Mouse (Mus musculus): ENCODE measurements around the gene Galnt9.
A peak's percentile ranks its signal among the peaks of the same experiment; 100 is the strongest.

Galnt9 gene

GRCm38 (mm10) chr5:110582647-110583538 lies 38.7 kb downstream of the Galnt9 start:
- DNase-seq (ENCODE audit: extremely low spot score, low read depth, low spot score), result no peak

- no peak for DNase-seq (ENCODE audit: extremely low spot score, low read depth, low spot score)
These were observed 43.3 kb downstream of the Galnt9 start for GRCm38 (mm10) chr5:110587467-110587866.

GRCm38 (mm10) chr5:110589833-110590232 lies 45.7 kb downstream of the Galnt9 start:
- DNase-seq (ENCODE audit: extremely low spot score, low read depth, low spot score), result no peak

GRCm38 (mm10) chr5:110594465-110594864 lies 50.3 kb downstream of the Galnt9 start:
- DNase-seq (ENCODE audit: extremely low spot score, low read depth, low spot score), result no peak

GRCm38 (mm10) chr5:110595341-110595740 lies 51.2 kb downstream of the Galnt9 start:
- DNase-seq (ENCODE audit: extremely low spot score, low read depth, low spot score), result no peak

- no peak for DNase-seq (ENCODE audit: extremely low spot score, low read depth, low spot score)
These were observed 52.1 kb downstream of the Galnt9 start for GRCm38 (mm10) chr5:110596086-110596780.

GRCm38 (mm10) chr5:110597502-110597901 lies 53.3 kb downstream of the Galnt9 start:
- DNase-seq (ENCODE audit: extremely low spot score, low read depth, low spot score), result no peak

GRCm38 (mm10) chr5:110598298-110599095 lies 54.3 kb downstream of the Galnt9 start:
- DNase-seq (ENCODE audit: extremely low spot score, low read depth, low spot score), result no peak

- DNase-seq (ENCODE audit: extremely low spot score, low read depth, low spot score), result no peak
These were observed 59.0 kb downstream of the Galnt9 start for GRCm38 (mm10) chr5:110603016-110603685.

GRCm38 (mm10) chr5:110604311-110604710 lies 60.2 kb downstream of the Galnt9 start:
- no peak for DNase-seq (ENCODE audit: extremely low spot score, low read depth, low spot score)

GRCm38 (mm10) chr5:110605531-110606221 lies 61.5 kb downstream of the Galnt9 start:
- DNase-seq (ENCODE audit: extremely low spot score, low read depth, low spot score), result no peak

- DNase-seq (ENCODE audit: extremely low spot score, low read depth, low spot score), result no peak
These were observed 63.6 kb downstream of the Galnt9 start for GRCm38 (mm10) chr5:110607767-110608166.

- DNase-seq (ENCODE audit: extremely low spot score, low read depth, low spot score), result no peak
These were observed 64.2 kb downstream of the Galnt9 start for GRCm38 (mm10) chr5:110608336-110608735.

GRCm38 (mm10) chr5:110608941-110609340 lies 64.8 kb downstream of the Galnt9 start:
- DNase-seq (ENCODE audit: extremely low spot score, low read depth, low spot score), result peak; percentile 33

GRCm38 (mm10) chr5:110609425-110609824 lies 65.3 kb downstream of the Galnt9 start:
- no peak for DNase-seq (ENCODE audit: extremely low spot score, low read depth, low spot score)

- no peak for DNase-seq (ENCODE audit: extremely low spot score, low read depth, low spot score)
These were observed 65.7 kb downstream of the Galnt9 start for GRCm38 (mm10) chr5:110609868-110610267.

- no peak for DNase-seq (ENCODE audit: extremely low spot score, low read depth, low spot score)
These were observed 66.3 kb downstream of the Galnt9 start for GRCm38 (mm10) chr5:110610484-110610883.

- peak; percentile 26 for DNase-seq (ENCODE audit: extremely low spot score, low read depth, low spot score)
These were observed 67.4 kb downstream of the Galnt9 start for GRCm38 (mm10) chr5:110611435-110612158.

GRCm38 (mm10) chr5:110619226-110619625 lies 75.1 kb downstream of the Galnt9 start:
- DNase-seq (ENCODE audit: extremely low spot score, low read depth, low spot score), result no peak
